Comparison of ENCODE assay signal across 14 mouse cellular contexts in genomic region chr16:38044551-38044950, GRCm38 (mm10). TPM values are rescaled to one million over a fixed set of nuclear protein-coding genes. Genes with fewer than 3 reads are reported as not detected.
DNase-seq lines count a peak whose midpoint lies in the region; ATAC-seq lines count a peak whose summit lies in the region.
"Had no signal": no experiment of that assay in that cellular context is flagged by ENCODE, and none has a peak within 500 bp of the region (broad histone marks: within the 10 kb centered on the region; RNA-seq: fewer than 3 reads in every experiment).

No protein-coding gene starts in this region.

- peak; percentile 92 for ATAC-seq in forebrain, embryonic 16.5 days
- no peak for ATAC-seq in midbrain, embryonic 11.5 days (ENCODE audit: low FRiP score)

- H3K9me3 ChIP-seq in heart, embryonic 10.5 days, result no peaks in the 10 kb centered on the region
- H3K9me3 ChIP-seq in forebrain, embryonic 16.5 days (ENCODE audit: control insufficient read depth, low read length), result no peaks in the 10 kb centered on the region
- no peaks in the 10 kb centered on the region for H3K9me3 ChIP-seq in midbrain, embryonic 11.5 days (ENCODE audit: control insufficient read depth, low read length)
- H3K9me3 ChIP-seq: embryonic facial prominence, embryonic 15.5 days; hindbrain, embryonic 12.5 days had no signal

- no peak overlapping the region for H3K27ac ChIP-seq in heart, embryonic 10.5 days
- no peak overlapping the region for H3K27ac ChIP-seq in forebrain, embryonic 16.5 days (ENCODE audit: low read length)
- H3K27ac ChIP-seq in midbrain, embryonic 11.5 days (ENCODE audit: low read depth, low read length), result no peak overlapping the region
- H3K27ac ChIP-seq: embryonic facial prominence, embryonic 15.5 days; hindbrain, embryonic 12.5 days had no signal

- H3K27me3 ChIP-seq in heart, embryonic 10.5 days (ENCODE audit: insufficient read depth, poor library complexity, severe bottlenecking), result no peaks in the 10 kb centered on the region
- no peaks in the 10 kb centered on the region for H3K27me3 ChIP-seq in forebrain, embryonic 16.5 days (replicated peaks; ENCODE audit: control insufficient read depth, insufficient read depth, low read length)
- H3K27me3 ChIP-seq in midbrain, embryonic 11.5 days (ENCODE audit: control insufficient read depth, insufficient read depth, low read length), result no peaks in the 10 kb centered on the region
- H3K27me3 ChIP-seq: CH12.LX; embryonic facial prominence, embryonic 15.5 days; hindbrain, embryonic 12.5 days had no signal

- intact Hi-C loops in heart, postnatal 10 days (cut with DNase I), result no loop called here

- DNase-seq in heart, postnatal 10 days, result peak; percentile 4 to 9
- DNase-seq in heart, embryonic 10.5 days (ENCODE audit: low spot score), result no peak
- DNase-seq in cerebellum, adult 11 months, result peak; percentile 49
- peak; percentile 54 to 56 for DNase-seq in right cerebral cortex, postnatal 10 days (ENCODE audit: low spot score in 2 of 2)
- DNase-seq in midbrain, embryonic 11.5 days (ENCODE audit: low spot score, missing footprints), result no peak
- no peak for DNase-seq in kidney, adult 9 months
- no peak for DNase-seq in kidney, postnatal 14 days
- DNase-seq: kidney, postnatal 10 days; liver; lung, postnatal 14 days had no signal

- no peak overlapping the region for H3K4me3 ChIP-seq in heart, embryonic 10.5 days
- no peak overlapping the region for H3K4me3 ChIP-seq in forebrain, embryonic 16.5 days (replicated peaks; ENCODE audit: low read length)
- H3K4me3 ChIP-seq in midbrain, embryonic 11.5 days (ENCODE audit: low read depth, low read length), result no peak overlapping the region
- H3K4me3 ChIP-seq: embryonic facial prominence, embryonic 15.5 days; hindbrain, embryonic 12.5 days had no signal

- H3K4me2 ChIP-seq in forebrain, embryonic 16.5 days (ENCODE audit: low read length), result no peak overlapping the region
- H3K4me2 ChIP-seq in midbrain, embryonic 11.5 days, result no peak overlapping the region
- H3K4me2 ChIP-seq: embryonic facial prominence, embryonic 15.5 days; hindbrain, embryonic 12.5 days had no signal

- no peaks in the 10 kb centered on the region for H3K4me1 ChIP-seq in heart, embryonic 10.5 days
- peaks cover 14% of the 10 kb centered on the region for H3K4me1 ChIP-seq in forebrain, embryonic 16.5 days (replicated peaks; ENCODE audit: control insufficient read depth, insufficient read depth, low read length)
- H3K4me1 ChIP-seq in midbrain, embryonic 11.5 days (ENCODE audit: control insufficient read depth, insufficient read depth, low read length), result no peaks in the 10 kb centered on the region
- H3K4me1 ChIP-seq: hindbrain, embryonic 12.5 days had no signal

- H3K36me3 ChIP-seq in heart, embryonic 10.5 days, result no peaks in the 10 kb centered on the region
- no peaks in the 10 kb centered on the region for H3K36me3 ChIP-seq in forebrain, embryonic 16.5 days (ENCODE audit: control insufficient read depth, insufficient read depth)
- H3K36me3 ChIP-seq in midbrain, embryonic 11.5 days (ENCODE audit: control insufficient read depth, insufficient read depth, low read length), result no peaks in the 10 kb centered on the region
- H3K36me3 ChIP-seq: embryonic facial prominence, embryonic 15.5 days; hindbrain, embryonic 12.5 days had no signal

- WGBS in heart, embryonic 10.5 days, result 82% methylated on average over 5 of the region's 5 CpGs
- 65% methylated on average over 5 of the region's 5 CpGs for WGBS in forebrain, embryonic 16.5 days
- WGBS in midbrain, embryonic 11.5 days, result 92% methylated on average over 5 of the region's 5 CpGs

- no peak overlapping the region for H3K9ac ChIP-seq in forebrain, embryonic 16.5 days (replicated peaks; ENCODE audit: low read depth, low read length)
- H3K9ac ChIP-seq in midbrain, embryonic 11.5 days (ENCODE audit: low read length), result no peak overlapping the region
- H3K9ac ChIP-seq: embryonic facial prominence, embryonic 15.5 days; hindbrain, embryonic 12.5 days had no signal

RNA-seq across cellular contexts. Expression of gene Gsk3b, which starts 44.2 kb away (rescaled TPM):
- 10 to 100 TPM; 68.7 to 69.9 TPM for total RNA-seq in heart, postnatal 10 days (2021)
- 39.3 and 47.8 TPM in 2 replicates for polyA plus RNA-seq in heart, embryonic 10.5 days (2016; fragmentation: Nextera tagmentation; extraction: Ambion mirVana)
- 155 and 159 TPM in 2 replicates for polyA plus RNA-seq in forebrain, embryonic 16.5 days (2015; fragmentation: Nextera tagmentation; extraction: Ambion mirVana)
- 120 and 121 TPM in 2 replicates for polyA plus RNA-seq in midbrain, embryonic 11.5 days (2014; fragmentation: Nextera tagmentation; extraction: Ambion mirVana)

Comparison
In these comparisons a context has a peak if more than half of its experiments do, and no peak if none do; other contexts are left out.
1. DNase-seq: peak in heart, postnatal 10 days (2 of 2), cerebellum, adult 11 months (single experiment) and right cerebral cortex, postnatal 10 days (2 of 2); none in heart, embryonic 10.5 days (single experiment), midbrain, embryonic 11.5 days (single experiment), kidney, adult 9 months (single experiment) and kidney, postnatal 14 days (single experiment).